Mouse (Mus musculus): ENCODE measurements around the gene Hmg20b. TPM values are rescaled to one million over a fixed set of nuclear protein-coding genes. Genes with fewer than 3 reads are reported as not detected.

Gene Hmg20b
- polyA plus RNA-seq, 1 experiment from 2014 or later = 114 TPM

DNA sequence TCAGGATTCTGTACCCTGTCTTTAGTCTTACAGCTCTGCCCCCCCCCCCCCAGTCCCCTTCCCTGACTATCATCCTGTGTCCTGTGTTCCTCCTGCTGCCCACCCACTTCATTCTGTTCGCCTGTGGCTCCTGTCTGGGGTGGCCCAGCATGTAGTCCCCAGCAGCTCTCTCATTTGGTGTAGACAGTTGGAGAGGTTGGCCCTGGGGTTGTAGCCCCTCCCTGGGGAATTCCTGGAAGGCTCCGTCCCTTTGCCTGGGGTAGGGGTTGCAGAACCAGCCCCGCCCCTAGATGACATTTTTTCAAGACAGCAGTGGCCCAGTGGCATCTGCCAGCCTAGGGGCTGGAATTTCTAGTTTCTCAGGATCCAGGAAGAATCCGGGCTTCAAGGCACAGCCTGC lies 7.9 kb upstream of the Hmg20b start:
- 43% methylated on average over 4 of the region's 4 CpGs for WGBS
- Histone ChIP-seq H3K4me3 (peak overlapping the region; percentile 82), H3K27ac (no peak overlapping the region), H3K9me3 (replicated peaks) (no peaks in the 10 kb centered on the region), H3K27me3 (ENCODE audit: low read depth, poor library complexity, severe bottlenecking) (peaks cover 43% of the 10 kb centered on the region), H3K36me3 (peaks cover 23% of the 10 kb centered on the region), H3K4me1 (peaks cover 75% of the 10 kb centered on the region)
- DNase-seq (ENCODE audit: low spot score) = no peak

DNA sequence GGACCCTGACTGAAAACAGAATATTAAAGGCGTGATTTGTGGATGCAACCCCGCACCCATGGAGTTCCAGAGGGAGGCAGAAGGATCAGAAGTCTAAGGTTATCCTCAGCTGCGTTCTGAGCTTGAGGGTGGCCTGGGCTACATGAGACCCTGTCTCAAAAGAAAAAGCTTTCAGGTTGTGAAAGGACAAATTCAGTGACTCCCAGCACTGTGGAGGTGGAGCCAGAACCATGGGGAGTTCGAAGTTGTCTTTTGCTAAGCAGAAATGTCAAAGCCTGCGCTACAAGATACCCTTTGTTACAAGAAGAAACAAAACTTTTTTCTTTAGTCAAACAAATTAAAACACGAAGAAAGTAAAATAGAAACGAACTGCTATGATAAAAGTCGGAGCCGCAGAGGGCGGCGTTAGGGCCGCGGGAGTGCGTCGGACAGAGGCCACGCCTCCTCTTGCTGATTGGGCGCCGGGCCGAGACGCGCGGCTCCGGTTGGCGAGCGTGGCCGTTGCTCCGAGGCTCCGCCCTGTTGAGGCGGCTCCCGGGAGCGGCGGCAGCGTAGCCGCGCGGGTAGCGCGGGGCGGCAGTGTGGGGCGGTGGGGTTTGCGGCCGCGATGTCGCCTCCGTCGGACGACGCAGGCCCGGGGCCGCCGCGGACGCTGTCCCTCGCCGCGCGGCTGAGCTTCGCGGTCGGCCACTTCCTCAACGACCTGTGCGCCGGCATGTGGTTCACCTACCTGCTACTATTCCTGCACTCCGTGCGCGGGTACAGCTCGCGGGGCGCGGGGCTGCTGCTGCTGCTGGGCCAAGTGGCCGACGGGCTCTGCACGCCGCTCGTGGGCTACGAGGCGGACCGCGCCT lies 6.9 kb upstream of the Hmg20b start, which contains the start of gene Mfsd12:
Gene Mfsd12 (plus strand): TSS at position 501 of the 854 bp plus-strand sequence.
- Histone ChIP-seq H3K9me3 (replicated peaks) (no peaks in the 10 kb centered on the region), H3K36me3 (peaks cover 13% of the 10 kb centered on the region), H3K4me1 (peaks cover 70% of the 10 kb centered on the region), H3K27me3 (ENCODE audit: low read depth, poor library complexity, severe bottlenecking) (peaks cover 33% of the 10 kb centered on the region), H3K4me3 (peak within 1 kb of the TSS; percentile 82), H3K27ac (peak within 1 kb of the TSS; percentile 84)
- 2% methylated on average over 79 of the region's 79 CpGs for WGBS
- DNase-seq (ENCODE audit: low spot score) = peak; percentile 90

DNA sequence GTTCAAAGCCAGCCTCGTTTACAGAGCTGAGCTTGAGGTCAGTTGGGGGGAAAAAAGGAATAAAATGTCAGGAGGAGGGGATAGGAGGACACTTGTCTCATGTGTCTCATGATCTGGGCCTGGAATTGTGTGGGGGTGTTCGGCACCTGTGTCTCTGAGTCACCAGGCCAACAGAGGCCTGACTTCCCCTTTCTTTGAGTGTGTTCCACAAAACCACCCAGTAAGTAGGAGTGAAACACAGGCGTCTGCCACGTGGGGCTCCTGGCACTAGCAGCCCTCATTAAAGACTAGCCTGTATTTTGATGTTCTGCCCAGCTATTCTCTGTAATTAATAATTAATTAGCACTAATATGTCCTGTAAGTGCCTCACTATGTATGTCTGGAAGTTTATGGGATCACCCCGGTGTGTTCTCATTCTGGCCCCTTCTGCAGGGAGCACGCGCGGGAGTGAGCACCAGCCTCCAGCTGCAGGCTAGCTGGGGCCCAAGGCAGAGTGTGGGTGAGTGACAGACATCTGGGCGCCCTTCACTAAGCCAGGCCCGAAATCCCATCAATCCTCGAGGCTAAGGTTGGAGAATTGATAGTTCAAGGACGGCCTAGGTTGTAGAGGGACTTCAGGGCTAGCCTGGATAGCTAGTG lies 6.2 kb upstream of the Hmg20b start:
- peak overlapping the region; percentile 82 for H3K4me3 ChIP-seq
- H3K4me1 ChIP-seq = peaks cover 71% of the 10 kb centered on the region
- H3K36me3 ChIP-seq = 0 out of 2 replicates have a peak, but pooled peaks cover 6% of the 10 kb centered on the region
- 59% methylated on average over 12 of the region's 12 CpGs for WGBS
- no peak for DNase-seq (ENCODE audit: low spot score)
- H3K9me3 ChIP-seq (replicated peaks) = no peaks in the 10 kb centered on the region
- peak overlapping the region; percentile 61 for H3K27ac ChIP-seq
- H3K27me3 ChIP-seq (ENCODE audit: low read depth, poor library complexity, severe bottlenecking) = peaks cover 30% of the 10 kb centered on the region

DNA sequence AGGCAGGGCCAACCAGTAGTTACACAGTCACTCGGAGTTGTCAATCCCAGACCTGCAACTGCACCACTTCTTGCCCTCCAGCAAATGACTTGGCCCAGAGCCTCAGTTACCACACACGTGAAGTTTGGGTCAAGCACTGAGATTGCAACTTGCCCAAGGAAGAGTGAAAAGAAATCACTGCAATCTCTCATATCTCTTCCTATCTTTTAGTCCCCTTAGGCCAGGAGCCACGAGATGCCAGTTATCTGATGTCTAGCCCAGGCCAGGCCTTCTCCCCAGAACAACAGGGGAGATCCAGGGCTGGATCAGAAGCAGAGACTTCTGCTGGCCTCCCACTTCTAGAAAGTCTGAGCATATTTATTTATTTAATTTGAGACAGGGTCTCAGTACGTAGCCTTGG lies 5.3 kb upstream of the Hmg20b start:
- Histone ChIP-seq H3K9me3 (replicated peaks) (no peaks in the 10 kb centered on the region), H3K4me1 (peaks cover 68% of the 10 kb centered on the region), H3K36me3 (no peaks in the 10 kb centered on the region), H3K27me3 (ENCODE audit: low read depth, poor library complexity, severe bottlenecking) (peaks cover 30% of the 10 kb centered on the region), H3K4me3 (no peak overlapping the region), H3K27ac (no peak overlapping the region)
- DNase-seq (ENCODE audit: low spot score) = no peak
- 80% methylated on average over 4 of the region's 4 CpGs for WGBS

- peaks cover 70% of the 10 kb centered on the region for H3K4me1 ChIP-seq
Measured at GRCm38 (mm10) chr10:81354738-81355477, 4.6 kb upstream of the Hmg20b start.

GRCm38 (mm10) chr10:81351678-81352291 lies 1.5 kb upstream of the Hmg20b start:
- Histone ChIP-seq H3K36me3 (peaks cover 20% of the 10 kb centered on the region), H3K4me1 (peaks cover 69% of the 10 kb centered on the region), H3K4me3 (no peak overlapping the region), H3K9me3 (replicated peaks) (no peaks in the 10 kb centered on the region), H3K27ac (no peak overlapping the region), H3K27me3 (ENCODE audit: low read depth, poor library complexity, severe bottlenecking) (peaks cover 27% of the 10 kb centered on the region)
- DNase-seq (ENCODE audit: low spot score) = no peak
- WGBS = 24% methylated on average over 9 of the region's 9 CpGs

More at GRCm38 (mm10) chr10:81354738-81355477, 4.6 kb upstream of the Hmg20b start:
- Histone ChIP-seq H3K4me3 (no peak overlapping the region), H3K36me3 (no peaks in the 10 kb centered on the region), H3K27me3 (ENCODE audit: low read depth, poor library complexity, severe bottlenecking) (peaks cover 30% of the 10 kb centered on the region), H3K27ac (no peak overlapping the region), H3K9me3 (replicated peaks) (no peaks in the 10 kb centered on the region)
- WGBS = 71% methylated on average over 9 of the region's 9 CpGs
- no peak for DNase-seq (ENCODE audit: low spot score)

- H3K27me3 ChIP-seq (ENCODE audit: low read depth, poor library complexity, severe bottlenecking) = peaks cover 31% of the 10 kb centered on the region
- peak overlapping the region; percentile 95 for H3K27ac ChIP-seq
- DNase-seq (ENCODE audit: low spot score) = no peak
- WGBS = under 1% methylated on average over 29 of the region's 29 CpGs
- H3K9me3 ChIP-seq (replicated peaks) = no peaks in the 10 kb centered on the region
- peak overlapping the region; percentile 97 for H3K4me3 ChIP-seq
- H3K4me1 ChIP-seq = peaks cover 69% of the 10 kb centered on the region
- peaks cover 32% of the 10 kb centered on the region for H3K36me3 ChIP-seq
Measured at GRCm38 (mm10) chr10:81349961-81350350, 324 bp downstream of the Hmg20b start.

DNA sequence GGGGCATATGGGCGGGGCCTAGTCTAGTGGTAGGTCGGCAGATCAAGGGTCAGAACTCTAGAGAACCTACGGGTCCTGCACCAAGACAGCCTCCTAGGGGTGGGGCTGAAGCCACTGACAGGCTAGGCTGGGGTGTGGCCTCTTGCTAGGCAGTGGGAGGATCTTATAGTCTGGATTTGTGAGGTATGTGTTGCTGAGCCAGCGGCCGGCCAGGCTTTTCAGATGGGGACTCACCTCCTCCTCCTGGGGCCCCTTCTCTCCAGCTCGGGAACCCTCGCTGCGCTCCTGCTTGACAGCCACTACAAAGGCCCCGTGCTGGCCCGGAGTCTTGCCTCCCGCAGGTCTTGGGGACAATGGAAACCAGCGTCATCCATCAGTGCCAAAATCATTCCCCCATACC lies 1.1 kb downstream of the Hmg20b start:
- 6% methylated on average over 12 of the region's 12 CpGs for WGBS
- Histone ChIP-seq H3K4me3 (peak overlapping the region; percentile 97), H3K36me3 (peaks cover 32% of the 10 kb centered on the region), H3K9me3 (replicated peaks) (no peaks in the 10 kb centered on the region), H3K27me3 (ENCODE audit: low read depth, poor library complexity, severe bottlenecking) (peaks cover 39% of the 10 kb centered on the region), H3K4me1 (peaks cover 61% of the 10 kb centered on the region), H3K27ac (peak overlapping the region; percentile 95)
- DNase-seq (ENCODE audit: low spot score) = no peak

DNA sequence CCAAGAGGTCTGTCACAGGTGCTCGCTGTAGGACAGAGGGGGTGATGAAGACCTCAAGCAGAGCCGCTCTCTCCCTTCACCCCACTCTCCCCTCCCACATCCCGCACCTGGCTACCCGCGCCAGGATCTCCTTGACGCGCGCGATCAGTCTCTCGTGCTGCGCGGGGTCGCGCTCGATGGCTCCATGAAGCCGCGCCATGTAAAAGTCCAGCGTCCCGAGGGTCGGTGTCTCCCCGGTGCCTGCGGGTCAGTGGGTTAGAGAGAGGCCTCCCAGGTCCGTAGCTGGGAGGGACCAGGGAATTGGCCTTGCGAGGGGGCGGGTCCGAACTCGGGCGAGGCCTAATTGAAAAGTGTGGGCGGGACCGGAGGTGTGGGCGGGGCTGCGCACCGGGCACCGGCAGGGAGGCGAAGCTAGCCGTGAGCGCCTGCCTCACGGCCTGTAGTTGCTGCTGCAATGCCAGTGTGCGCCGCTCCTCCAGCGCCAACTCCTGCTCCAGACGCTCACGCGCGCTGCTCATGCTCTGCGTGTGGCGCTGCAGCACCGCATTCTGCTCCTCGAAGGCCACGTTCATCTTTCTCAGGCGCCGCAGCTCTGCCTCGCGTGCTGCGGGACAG lies 3.7 kb downstream of the Hmg20b start:
- 4% methylated on average over 55 of the region's 55 CpGs for WGBS
- Histone ChIP-seq H3K27ac (peak overlapping the region; percentile 38), H3K4me1 (peaks cover 59% of the 10 kb centered on the region)

GRCm38 (mm10) chr10:81345162-81345534 lies 5.1 kb downstream of the Hmg20b start:
- DNase-seq (ENCODE audit: low spot score) = no peak
- Histone ChIP-seq H3K27ac (no peak overlapping the region), H3K4me1 (peaks cover 58% of the 10 kb centered on the region), H3K27me3 (ENCODE audit: low read depth, poor library complexity, severe bottlenecking) (peaks cover 78% of the 10 kb centered on the region), H3K9me3 (replicated peaks) (no peaks in the 10 kb centered on the region), H3K4me3 (peak overlapping the region; percentile 11; the same call in 1 of the 2 replicates), H3K36me3 (peaks cover 32% of the 10 kb centered on the region)
- WGBS = 88% methylated on average over 4 of the region's 4 CpGs

More for the DNA sequence above, 3.7 kb downstream of the Hmg20b start:
- no peaks in the 10 kb centered on the region for H3K9me3 ChIP-seq (replicated peaks)
- H3K4me3 ChIP-seq = peak overlapping the region; percentile 47
- peaks cover 32% of the 10 kb centered on the region for H3K36me3 ChIP-seq
- peak; percentile 84 for DNase-seq (ENCODE audit: low spot score)
- peaks cover 64% of the 10 kb centered on the region for H3K27me3 ChIP-seq (ENCODE audit: low read depth, poor library complexity, severe bottlenecking)

- Histone ChIP-seq H3K4me3 (peak overlapping the region; percentile 11; the same call in 1 of the 2 replicates), H3K4me1 (peaks cover 53% of the 10 kb centered on the region), H3K36me3 (peaks cover 32% of the 10 kb centered on the region), H3K27me3 (ENCODE audit: low read depth, poor library complexity, severe bottlenecking) (peaks cover 82% of the 10 kb centered on the region), H3K9me3 (replicated peaks) (no peaks in the 10 kb centered on the region), H3K27ac (no peak overlapping the region)
- no peak for DNase-seq (ENCODE audit: low spot score)
- 58% methylated on average over 8 of the region's 8 CpGs for WGBS
Measured at GRCm38 (mm10) chr10:81344421-81345161, 5.7 kb downstream of the Hmg20b start.
